Mouse (Mus musculus): ENCODE measurements around the gene Poc1b. TPM values are rescaled to one million over a fixed set of nuclear protein-coding genes. Genes with fewer than 3 reads are reported as not detected.
"Not testable (repeated sequence)": the region's sequence is repeated elsewhere in the genome, so short reads cannot be mapped to it uniquely, and the experiment has no call there.

The Poc1b gene
- total RNA-seq, 2 experiments from 2014 or later: 5.7 to 8.8 TPM

DNA sequence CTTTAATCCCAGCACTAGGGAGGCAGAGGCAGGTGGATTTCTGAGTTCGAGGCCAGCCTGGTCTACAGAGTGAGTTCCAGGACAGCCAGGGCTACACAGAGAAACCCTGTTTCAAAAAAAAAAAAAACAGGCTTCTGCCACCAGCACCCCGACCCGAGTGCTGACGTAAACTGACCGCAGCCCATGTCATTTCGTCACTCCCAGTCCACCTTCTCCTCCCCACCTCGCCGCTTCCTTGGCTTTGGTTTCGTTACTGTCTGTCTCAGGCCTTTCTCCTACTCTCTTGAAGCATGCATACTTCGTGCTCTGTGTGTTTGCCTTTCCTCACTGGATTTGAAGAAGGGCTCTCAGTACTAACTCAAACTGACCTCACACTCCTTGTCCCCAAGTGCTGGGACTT lies 50.9 kb downstream of the Poc1b start:
- not testable (repeated sequence) for DNase-seq

DNA sequence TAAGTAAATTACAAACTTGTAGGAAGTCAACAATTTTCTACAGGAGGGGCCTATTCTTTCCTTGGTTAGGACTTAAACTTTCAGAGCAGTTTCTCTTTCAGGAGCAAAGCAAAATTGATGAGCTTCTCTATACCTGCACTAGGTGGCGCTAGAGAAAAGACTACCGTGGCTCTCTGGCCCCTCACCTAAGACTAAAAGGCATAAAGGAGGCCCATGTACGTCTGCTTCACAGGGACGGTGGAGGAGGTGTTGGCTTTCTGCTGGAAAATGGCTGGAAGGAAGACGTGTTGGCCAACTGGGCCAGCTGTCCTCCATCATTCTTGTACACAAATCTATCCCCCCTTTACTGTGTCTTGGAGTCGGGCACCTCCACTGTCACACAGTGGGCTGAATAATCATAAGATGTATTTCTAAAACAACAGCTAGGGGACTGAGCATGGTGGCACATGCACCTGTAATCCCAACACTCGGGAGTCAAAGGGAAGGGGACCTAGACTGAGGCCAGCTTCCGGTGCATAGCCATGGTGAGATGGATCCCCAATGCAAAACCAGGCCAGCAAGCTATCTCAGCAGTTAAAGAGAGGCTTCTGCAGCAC lies 55.2 kb downstream of the Poc1b start:
- DNase-seq: peak; percentile 13

DNA sequence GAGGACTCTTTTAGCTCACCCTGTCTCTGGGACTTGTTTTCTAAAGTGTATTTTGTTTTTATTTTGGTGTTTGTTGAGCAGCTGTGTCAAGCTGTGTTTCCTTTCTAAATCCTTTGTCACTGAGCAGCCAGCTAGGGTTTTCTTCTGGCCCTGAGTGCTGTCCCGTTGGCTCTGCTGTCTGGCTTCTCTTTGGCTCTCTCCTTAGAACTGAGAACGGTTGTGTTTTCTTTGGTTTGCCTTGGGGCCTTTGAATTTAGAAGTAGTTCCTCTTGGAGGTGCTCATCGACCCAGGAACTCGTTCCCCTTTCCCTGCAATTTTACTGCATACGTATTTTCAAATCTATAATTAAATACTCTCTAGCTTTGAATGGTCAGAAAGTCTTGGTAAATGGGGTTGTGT lies 56.2 kb downstream of the Poc1b start:
- DNase-seq: no peak

DNA sequence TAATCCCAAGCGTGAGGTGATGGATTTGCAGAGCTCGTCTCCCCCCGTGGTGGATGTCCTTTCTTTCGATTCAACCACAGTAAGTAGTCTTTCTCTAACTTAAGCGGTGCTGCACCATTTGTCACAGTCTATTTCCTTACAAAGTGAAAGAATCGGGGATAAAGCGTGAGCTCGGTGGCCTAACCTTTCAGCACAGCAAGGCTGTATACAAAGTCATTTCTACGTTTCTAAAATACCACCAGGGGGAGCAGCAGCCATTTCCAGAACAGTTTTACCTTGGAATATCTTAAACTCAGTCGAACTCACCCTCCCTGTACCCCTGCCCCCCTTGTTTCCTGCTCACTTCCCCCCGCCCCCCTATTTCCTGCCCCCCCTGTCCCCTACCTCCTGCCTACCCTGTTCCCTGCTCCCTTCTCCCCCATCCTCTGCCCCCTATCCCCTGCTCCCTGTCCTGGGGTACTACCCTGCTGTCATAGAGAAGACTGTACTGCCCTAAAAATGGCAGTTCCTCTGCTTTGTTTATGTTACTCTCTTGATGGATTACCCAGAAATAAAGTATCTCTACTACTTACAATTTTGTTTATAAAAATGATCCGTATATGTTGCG lies 58.1 kb downstream of the Poc1b start:
- no peak for DNase-seq

DNA sequence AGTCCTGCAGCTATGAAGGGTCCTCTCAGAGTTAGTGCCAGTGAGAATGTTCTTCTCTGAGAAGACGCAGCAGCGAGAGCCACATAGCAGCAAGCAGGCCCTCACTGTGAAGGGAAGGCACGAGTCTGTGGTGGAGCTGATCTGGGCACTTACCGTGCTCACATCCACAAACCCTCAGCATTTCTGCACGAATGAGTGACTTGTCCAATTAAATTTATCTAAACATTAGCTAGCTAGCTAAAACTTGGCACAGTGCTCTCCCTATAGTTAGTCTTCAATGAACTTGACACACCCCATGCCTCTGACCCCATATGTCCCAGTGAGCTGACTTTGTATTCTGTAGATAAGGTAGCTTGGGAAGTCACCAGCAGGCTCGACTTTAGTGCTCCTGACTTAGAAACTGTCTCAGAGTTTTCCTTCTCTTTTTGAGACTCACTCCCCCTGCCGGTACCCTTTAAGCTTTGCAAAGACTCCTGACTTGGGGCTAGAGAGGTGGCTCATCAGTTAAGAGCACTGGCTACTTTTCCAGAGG lies 59.0 kb downstream of the Poc1b start:
- DNase-seq: no peak

DNA sequence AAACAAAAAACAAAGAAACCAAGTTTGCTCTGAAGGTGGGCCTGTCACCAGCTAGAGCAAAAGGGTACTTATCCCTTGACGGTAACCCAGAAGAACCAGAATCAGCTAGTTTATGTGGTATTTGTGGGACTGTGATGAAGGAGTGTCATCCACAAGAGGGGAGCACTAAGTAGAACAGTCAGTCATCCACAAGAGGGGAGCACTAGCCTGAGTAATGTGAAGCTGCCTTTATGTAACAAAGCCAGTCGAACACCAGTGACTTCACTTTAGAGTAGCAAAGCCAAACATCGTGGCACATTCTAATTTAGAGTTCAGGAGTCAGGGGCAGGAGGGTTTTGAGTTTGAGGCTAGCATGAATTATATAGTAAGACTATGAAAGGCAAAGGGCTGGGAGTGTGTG lies 59.6 kb downstream of the Poc1b start:
- no peak for DNase-seq

DNA sequence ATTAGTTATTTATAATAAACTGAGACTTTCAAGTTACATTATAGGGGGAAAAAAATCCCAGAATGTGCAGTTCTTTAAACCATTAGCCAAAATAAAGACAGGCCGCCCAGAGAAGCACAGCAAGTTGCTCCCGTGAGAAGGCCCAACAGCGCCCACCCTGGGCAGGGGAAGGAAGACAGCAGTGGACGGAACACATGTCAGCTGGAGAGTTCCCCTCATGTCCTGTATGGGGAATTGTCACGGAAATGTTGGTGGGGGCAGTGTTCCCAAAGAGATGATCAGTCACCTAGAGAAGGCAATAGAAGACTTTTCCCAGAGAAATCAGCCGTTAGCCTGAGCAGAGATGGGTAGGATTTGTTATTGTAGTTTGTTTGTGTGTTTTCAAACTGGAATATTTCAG lies 61.6 kb downstream of the Poc1b start:
- DNase-seq: peak; percentile 29

DNA sequence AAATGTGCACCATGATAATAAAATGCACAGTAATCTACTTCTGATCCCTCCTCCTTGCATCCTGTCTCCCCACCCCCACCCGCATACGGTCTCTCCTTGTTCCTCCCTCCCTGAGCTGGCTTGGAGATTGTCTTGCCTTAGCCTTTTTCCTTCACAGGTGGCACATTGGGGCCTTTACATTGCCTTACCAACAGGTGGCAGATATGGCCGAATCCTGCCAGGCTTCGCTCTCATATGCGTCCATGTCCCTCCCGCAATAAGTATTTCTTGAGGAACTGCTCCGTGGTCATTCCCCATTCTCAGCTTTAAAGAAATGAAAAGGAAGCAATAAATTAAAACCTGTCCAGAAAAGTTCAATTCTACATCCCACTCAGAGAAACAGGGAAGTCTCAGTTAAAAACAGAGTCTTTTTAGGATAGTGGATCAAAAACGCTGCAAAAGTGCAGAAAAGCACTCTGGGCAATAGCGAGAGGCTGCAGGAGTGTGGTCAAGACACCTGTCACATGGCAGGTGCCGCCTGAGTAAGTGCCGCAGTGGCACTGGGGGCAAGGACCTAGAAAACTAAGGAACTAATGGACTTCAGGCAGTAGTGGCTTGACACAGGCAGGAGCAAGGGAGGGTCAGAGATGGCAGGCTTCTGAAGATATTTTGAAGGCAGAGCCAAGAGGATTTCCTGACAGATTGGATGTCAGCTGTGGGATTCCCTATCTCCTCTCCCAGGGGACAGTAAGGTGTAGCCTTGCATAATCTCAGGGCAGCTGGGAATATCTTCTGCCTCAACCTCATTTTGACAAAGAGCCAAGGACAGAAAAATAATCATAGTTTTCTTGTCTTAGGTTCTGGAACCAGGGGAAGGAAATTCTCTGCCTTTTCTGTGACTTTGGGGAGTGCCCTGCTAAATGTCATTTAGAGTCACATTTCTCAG lies 62.3 kb downstream of the Poc1b start:
- DNase-seq: no peak

DNA sequence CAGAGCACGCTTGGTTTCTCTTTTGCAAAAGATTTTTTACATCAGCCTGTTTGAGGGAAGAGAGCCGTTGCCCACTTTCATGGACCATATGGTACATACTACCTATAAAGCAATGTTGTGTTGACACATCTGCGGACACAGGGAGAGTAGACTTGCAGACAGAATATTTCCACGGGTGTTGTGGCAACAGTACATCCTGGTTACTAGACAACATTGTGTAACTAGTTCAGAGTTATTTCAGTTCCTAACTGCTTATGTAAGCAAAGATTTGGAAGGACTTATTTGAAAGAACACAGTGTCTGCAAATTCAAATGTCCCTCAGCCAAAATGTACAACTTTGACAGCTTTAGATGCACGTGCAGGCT lies 62.9 kb downstream of the Poc1b start:
- DNase-seq: no peak

DNA sequence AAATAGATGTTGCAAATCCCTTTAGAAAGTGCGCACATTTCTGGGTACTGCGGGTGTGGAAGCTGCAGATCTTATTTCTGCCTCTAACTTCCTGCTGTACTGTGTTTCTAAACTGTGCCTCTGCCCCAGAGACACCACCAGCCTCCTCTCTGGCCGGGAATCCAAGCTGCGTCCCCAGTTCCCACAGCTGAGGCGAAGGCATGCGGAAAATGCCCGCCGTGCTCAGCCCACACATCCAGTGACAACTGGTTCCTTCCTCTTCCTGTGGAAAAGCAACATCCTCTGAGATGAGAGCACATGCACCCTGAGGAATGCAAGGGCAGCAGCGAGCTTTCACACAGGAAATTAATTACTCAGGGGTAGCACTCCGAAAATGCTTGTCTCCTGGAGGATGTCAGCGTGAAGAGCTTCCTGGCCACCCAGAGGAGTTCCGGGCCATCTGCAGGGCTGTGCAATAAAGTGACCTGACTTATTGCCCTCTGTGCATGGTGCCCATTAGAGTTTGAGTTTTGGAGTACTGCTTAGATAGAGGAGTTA lies 65.2 kb downstream of the Poc1b start:
- peak; percentile 46 for DNase-seq

DNA sequence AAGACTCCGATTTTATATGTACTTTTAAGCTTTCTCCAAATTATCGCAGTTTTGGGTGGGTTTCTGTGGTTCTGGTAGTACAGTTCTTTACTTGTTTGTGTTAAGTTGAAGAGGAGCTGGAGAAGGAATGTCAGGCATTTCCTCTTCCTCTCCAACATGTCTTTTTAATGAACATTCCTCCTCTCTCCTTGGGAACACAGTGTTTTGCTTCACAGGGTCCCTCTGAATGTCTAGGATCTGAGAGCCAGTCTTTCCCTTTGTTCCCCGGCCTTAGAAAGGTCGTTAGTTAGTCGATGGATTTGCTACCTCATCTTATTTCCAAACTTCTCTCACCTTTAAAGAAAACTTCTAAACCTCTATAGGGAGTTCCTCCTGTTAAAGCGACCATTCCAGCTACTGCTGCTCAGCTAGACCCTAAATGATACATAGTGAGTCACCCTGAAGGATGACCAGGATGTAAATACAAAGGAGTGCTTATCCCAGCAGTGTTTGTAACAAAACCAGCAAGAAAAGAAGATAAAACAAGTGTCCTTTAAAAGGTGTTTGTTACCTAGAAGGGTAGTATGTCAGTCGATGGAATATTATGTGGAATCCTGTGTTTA lies 66.2 kb downstream of the Poc1b start:
- no peak for DNase-seq

DNA sequence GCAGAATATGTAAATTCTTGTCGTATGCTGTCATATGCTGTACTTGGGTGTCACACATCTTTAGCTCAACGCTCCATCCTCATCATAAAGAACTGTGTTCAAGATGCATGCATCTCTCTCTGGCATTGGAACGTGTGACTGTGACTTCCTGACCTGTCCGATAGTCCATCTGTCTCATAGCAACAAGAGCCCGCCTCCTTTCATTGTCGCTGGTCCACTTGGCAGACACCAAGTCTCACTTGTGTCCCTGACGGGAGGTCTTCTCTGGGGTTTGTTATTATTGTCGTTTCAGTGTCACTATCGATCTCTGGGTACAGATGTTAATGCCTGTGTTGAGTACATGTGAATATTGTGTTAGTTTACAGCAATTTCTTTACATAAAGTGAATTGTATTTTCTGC lies 70.1 kb downstream of the Poc1b start:
- no peak for DNase-seq

DNA sequence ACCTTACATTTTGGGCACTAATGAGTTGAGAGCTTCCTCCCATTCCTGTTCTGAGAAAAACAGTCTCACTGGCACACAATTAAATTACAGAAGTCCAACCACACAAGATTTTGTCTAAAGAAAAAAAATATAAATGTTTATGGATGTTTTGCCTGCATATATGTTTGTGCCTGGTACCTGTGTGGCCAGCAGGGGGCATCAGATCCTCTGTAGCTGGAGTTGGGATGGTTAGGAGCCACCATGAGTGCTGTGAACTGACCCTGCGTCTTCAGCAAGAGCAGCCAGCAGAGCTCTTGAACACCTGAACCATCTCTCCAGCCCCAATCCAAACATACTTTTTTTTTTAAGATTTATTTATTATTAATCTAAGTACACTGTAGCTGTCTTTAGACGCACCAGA lies 71.3 kb downstream of the Poc1b start:
- DNase-seq: no peak

DNA sequence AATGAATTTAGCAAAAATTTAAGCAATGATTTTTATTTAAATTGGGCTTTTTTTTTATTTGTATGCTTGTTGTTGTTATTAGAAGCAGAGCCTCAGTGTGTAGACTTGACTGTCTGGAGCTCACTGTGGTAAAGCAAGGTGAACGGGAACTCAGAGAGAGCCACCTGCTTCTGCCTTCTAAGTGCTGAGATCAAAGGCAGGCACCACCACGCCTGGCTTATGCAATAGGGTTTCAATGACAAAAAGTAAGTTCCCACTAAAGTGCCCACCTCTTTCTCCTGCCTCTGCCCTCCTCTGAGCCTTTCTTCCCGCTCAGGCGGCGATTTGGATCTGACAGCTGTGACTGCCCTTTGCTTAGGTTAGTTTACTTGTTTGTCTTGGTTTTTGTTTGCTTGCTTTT lies 72.3 kb downstream of the Poc1b start:
- no peak for DNase-seq

DNA sequence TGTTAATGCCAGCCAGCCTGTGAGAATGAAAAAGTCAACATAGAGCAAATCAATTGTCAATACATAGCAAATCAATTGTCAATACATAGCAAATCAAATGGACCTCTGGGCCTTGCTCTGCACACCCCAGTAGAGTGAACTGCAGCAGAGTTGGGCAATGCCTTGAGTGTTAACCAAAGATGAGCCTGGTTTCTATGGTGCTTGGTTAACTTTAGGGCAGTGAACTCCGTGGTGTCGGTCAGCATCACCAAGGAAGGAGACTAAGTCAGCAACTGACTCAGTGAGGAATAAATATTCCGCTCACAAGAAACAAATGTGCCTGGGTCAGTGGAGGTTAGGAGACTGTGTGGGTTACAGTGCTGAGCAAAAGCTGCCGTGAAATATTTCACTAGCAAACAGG lies 72.7 kb downstream of the Poc1b start:
- DNase-seq: no peak

DNA sequence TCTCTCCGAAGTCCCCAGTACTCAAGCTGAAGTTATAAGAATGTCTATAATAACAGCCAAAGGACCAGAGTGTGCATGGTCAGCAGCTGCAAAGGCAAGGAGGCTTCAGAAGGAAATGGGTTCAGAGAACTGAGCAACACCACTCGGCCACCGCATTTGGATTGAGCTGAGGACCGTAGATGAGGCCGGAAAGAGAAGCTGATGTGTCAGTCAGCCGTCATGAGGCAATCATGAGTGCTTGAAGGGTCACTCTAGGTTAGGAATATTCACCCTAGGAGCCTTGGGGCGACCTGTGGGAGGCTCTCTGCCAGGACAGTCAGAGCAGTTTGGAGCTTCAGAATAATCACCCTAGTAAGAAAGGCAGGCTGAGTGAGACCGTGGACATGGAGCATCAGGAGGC lies 74.7 kb downstream of the Poc1b start:
- DNase-seq: no peak

DNA sequence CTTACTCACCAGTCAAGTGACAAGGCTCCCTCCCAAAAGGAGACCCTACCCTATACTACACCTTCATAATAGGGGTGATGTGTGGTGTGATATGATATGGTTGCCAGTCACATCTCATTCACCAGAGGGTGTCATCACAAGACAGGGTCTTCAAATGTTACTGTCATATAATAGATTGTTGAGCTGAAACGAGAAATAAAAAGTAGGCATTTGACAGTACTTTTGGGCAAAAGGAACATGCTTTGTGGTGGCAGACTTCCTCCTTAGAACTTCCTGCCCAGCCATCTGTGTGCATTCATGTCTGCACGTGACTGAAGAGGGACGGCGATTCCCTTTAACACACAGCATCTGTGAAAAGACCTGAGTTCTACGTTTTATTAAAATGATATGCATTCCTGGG lies 75.3 kb downstream of the Poc1b start:
- no peak for DNase-seq

DNA sequence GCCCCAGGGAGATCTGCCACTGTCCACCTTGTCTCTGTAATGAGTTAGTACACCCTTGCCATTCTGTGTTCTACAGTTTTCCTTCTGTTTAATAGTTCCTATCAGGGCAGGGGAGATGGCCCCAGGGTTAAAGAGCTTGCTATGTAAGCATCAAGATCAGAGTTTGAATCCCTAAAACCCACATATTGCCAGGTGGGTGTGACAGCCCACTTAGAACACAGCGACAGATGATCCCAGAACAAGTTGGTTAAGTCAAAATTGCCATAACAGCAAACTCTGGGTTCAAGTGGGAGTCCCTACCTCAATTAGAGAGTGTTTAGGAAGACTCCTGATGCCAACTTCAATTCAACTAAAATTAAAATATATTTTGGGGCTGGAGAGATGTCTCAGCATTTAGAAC lies 81.3 kb downstream of the Poc1b start:
- no peak for DNase-seq

DNA sequence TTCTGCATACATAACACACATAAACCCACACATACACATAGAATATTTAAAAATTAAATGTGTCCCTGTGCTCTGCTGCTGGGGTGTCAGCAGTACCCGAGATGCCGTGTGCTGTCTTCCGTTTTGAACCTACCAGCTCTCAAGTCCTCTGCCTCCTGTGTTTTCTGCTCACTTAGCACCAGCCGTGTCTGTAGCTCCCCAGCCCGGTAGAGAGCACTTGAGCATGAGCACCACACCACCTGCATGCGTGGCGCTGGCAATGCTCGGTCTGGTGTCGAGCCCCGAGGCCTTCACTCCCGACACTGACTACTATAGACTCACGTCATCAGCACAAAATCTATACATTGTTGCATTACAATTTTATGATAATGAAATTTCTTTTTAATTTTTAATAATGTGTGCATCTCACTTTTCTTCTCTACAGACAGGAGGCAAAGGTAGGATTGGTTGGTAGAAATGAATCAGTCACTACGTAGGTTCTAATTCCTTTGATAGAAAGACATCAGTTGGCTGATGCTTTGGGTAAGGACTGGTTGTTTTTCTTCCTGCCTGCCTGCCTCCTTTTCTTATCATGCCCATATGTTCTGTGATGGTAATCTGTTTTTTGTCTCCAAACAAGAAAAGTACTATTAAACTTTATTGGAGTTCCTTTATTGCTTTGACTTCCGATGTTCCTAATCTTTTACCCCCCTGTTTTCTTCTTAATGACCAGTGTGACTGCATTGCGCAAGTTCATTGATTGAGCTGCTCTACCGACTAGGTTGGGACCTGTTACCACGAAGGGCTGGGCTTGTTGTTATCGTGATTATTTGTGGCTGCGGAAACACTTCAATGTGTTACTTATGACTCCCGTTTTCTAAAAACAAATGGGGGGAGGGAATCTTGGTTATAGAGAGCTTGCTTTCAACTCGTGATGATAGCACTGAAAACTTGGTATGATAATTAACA lies 82.1 kb downstream of the Poc1b start:
- no peak for DNase-seq

DNA sequence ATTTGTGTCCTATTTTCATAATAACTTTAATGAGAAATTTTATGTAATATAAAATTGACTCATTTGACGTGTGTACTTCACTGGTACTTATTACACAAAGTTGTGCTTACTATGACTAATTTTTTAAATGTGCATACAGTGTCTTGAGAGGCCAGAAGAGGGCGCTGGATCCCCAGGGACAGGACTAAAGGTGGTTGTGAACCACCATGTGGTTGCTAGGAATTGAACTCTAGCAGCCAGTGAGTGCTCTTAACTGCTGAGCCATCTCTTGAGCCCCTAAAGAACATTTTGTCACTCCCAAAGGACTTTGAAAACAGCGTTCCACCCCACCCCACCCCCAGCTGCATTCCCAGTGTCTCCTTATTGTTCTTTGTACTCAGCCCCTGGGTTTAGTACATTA lies 84.0 kb downstream of the Poc1b start:
- DNase-seq: peak; percentile 60

DNA sequence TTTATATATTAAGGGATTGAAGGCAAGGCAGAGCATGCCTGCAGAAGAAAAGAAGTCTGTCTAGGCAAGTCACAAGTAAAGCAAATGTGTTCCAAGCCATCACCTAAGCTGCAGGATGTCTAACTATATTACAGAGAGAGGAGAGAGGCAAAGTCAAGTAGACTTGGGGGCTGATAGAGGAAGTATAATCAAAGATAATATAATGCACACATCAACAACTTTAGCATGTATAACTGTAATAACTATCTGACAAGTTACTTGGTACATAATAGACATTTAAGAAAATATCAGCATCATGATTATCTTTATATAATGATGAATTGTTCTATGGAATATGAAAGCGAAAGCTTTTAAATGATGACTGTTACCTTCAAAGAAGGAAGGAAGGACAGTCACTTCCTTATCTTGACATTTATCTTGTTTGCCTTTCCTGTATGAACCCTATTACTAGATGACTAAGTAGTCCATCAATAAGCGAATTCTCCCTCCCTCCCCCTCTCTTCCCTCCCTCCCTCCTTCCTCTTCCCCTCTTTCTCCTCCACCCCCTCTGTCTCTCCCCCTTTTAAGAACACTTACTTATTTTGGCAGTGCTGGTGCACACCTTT lies 87.7 kb downstream of the Poc1b start:
- no peak for DNase-seq

Data from gastrocnemius, postnatal 10 days (tissue).